Mouse (Mus musculus) hindbrain, embryonic 16.5 days (tissue): Measurements from ENCODE around the gene Rassf9. TPM values are rescaled to one million over a fixed set of nuclear protein-coding genes. Genes with fewer than 3 reads are reported as not detected.

Source experiments
- ATAC-seq: fragments of 200-750 bp; cut with Nextera tagmentation; 2 replicates; pipeline ENCODE4 v1.8.0; 2017; ENCODE audit warnings: moderate TSS enrichment, moderate library complexity
- H3K27ac ChIP-seq: fragments of 300-500 bp; sonication (generic); 2 replicates; pipeline ENCODE4 v1.5.1; 2014; ENCODE audit warnings: low read depth, mild to moderate bottlenecking, control low read depth, low read length, moderate library complexity
- H3K27me3 ChIP-seq: fragments of 300-500 bp; sonication (generic); replicated peaks from 2 replicates; pipeline ENCODE4 v1.6.1; 2014; ENCODE audit warnings: low read length; ENCODE audit not compliant: control insufficient read depth, insufficient read depth
- H3K36me3 ChIP-seq: fragments of 300-500 bp; sonication (generic); 2 replicates; pipeline ENCODE4 v1.6.1; 2014; ENCODE audit warnings: mild to moderate bottlenecking, low read length, moderate library complexity, mixed read lengths; ENCODE audit not compliant: control insufficient read depth, insufficient read depth
- H3K4me1 ChIP-seq: fragments of 300-500 bp; sonication (generic); 2 replicates; pipeline ENCODE4 v1.6.1; 2014; ENCODE audit warnings: low read depth, low read length; ENCODE audit not compliant: control insufficient read depth, insufficient read depth
- H3K4me2 ChIP-seq: fragments of 300-500 bp; sonication (generic); 2 replicates; pipeline ENCODE4 v1.6.1; 2014; ENCODE audit warnings: mild to moderate bottlenecking, low read length, control low read depth, moderate library complexity
- H3K4me3 ChIP-seq: fragments of 300-500 bp; sonication (generic); 2 replicates; pipeline ENCODE4 v1.5.1; 2014; ENCODE audit warnings: mild to moderate bottlenecking, low read length, control low read depth, moderate library complexity
- H3K9ac ChIP-seq: fragments of 300-500 bp; sonication (generic); 2 replicates; pipeline ENCODE4 v1.6.1; 2014; ENCODE audit warnings: low read depth, mild to moderate bottlenecking, control low read depth, low read length, moderate library complexity
- H3K9me3 ChIP-seq: fragments of 300-500 bp; sonication (generic); 2 replicates; pipeline ENCODE4 v1.6.1; 2014; ENCODE audit warnings: mild to moderate bottlenecking, low read length, moderate library complexity; ENCODE audit not compliant: control insufficient read depth
- WGBS: fragments of 180-500 bp; shearing (Covaris S2); extraction: QIAGEN DNeasy Blood & Tissue Kit; methylation state at CpG from one replicate; pipeline ENCODE4 v1.1.7; 2014; 5-methylcytosine and 5-hydroxymethylcytosine counted together
- polyA plus RNA-seq: library from polyadenylated mRNA; unstranded; fragments of >200 nt; fragmentation: Nextera tagmentation; extraction: Ambion mirVana; gene quantifications from 2 replicates; pipeline ENCODE4 v1.2.1, GENCODE M21; 2015

Gene Rassf9
- polyA plus RNA-seq: 2.4 and 3.0 TPM in 2 replicates

- ATAC-seq: peak; percentile 63
- no peak within 1 kb of the TSS for H3K4me3 ChIP-seq
Measured at GRCm38 (mm10) chr10:102511807-102512461, at the start of gene Rassf9. Gene Rassf9 (plus strand): TSS chr10:102512222.

GRCm38 (mm10) chr10:102469412-102469811 lies 42.6 kb upstream of the Rassf9 start:
- no peak for ATAC-seq
- H3K36me3 ChIP-seq: no peaks in the 10 kb centered on the region
- no peak overlapping the region for H3K4me3 ChIP-seq
- H3K27me3 ChIP-seq: no peaks in the 10 kb centered on the region
- H3K4me1 ChIP-seq: no peaks in the 10 kb centered on the region
- H3K4me2 ChIP-seq: no peak overlapping the region
- no peak overlapping the region for H3K27ac ChIP-seq
- 87% methylated on average over 2 of the region's 2 CpGs for WGBS
- no peaks in the 10 kb centered on the region for H3K9me3 ChIP-seq
- H3K9ac ChIP-seq: no peak overlapping the region

More at GRCm38 (mm10) chr10:102511807-102512461, at the start of gene Rassf9:
- Histone ChIP-seq H3K9me3 (no peaks in the 10 kb centered on the region), H3K27me3 (no peaks in the 10 kb centered on the region), H3K4me1 (no peaks in the 10 kb centered on the region), H3K4me2 (no peak within 1 kb of the TSS), H3K27ac (no peak within 1 kb of the TSS), H3K9ac (no peak within 1 kb of the TSS), H3K36me3 (no peaks in the 10 kb centered on the region)
- WGBS: 16% methylated on average over 5 of the region's 5 CpGs

GRCm38 (mm10) chr10:102490386-102490785 lies 21.6 kb upstream of the Rassf9 start, which contains the start of gene Nts:
Gene Nts (minus strand): TSS chr10:102490486.
- Histone ChIP-seq H3K4me1 (no peaks in the 10 kb centered on the region), H3K27ac (no peak within 1 kb of the TSS), H3K4me3 (no peak within 1 kb of the TSS), H3K9ac (no peak within 1 kb of the TSS), H3K27me3 (no peaks in the 10 kb centered on the region), H3K9me3 (no peaks in the 10 kb centered on the region), H3K4me2 (no peak within 1 kb of the TSS), H3K36me3 (no peaks in the 10 kb centered on the region)
- ATAC-seq: no peak
- WGBS: 44% methylated on average over 3 of the region's 3 CpGs

GRCm38 (mm10) chr10:102491792-102492191 lies 20.2 kb upstream of the Rassf9 start:
- Histone ChIP-seq H3K9ac (no peak overlapping the region), H3K27ac (no peak overlapping the region), H3K36me3 (no peaks in the 10 kb centered on the region), H3K4me1 (no peaks in the 10 kb centered on the region), H3K4me3 (no peak overlapping the region), H3K9me3 (no peaks in the 10 kb centered on the region), H3K27me3 (no peaks in the 10 kb centered on the region), H3K4me2 (no peak overlapping the region)
- ATAC-seq: peak; percentile 52; the same call in 1 of the 2 replicates
- WGBS: 12% methylated on average over 3 of the region's 3 CpGs

- Histone ChIP-seq H3K36me3 (no peaks in the 10 kb centered on the region), H3K4me3 (no peak overlapping the region), H3K27me3 (no peaks in the 10 kb centered on the region), H3K27ac (no peak overlapping the region), H3K4me2 (no peak overlapping the region), H3K4me1 (no peaks in the 10 kb centered on the region), H3K9me3 (no peaks in the 10 kb centered on the region), H3K9ac (no peak overlapping the region)
- no peak for ATAC-seq
- 32% methylated on average over 4 of the region's 4 CpGs for WGBS
Measured at GRCm38 (mm10) chr10:102498754-102499153, 13.3 kb upstream of the Rassf9 start.

- Histone ChIP-seq H3K4me1 (no peaks in the 10 kb centered on the region), H3K27me3 (no peaks in the 10 kb centered on the region), H3K9ac (no peak overlapping the region), H3K9me3 (no peaks in the 10 kb centered on the region), H3K27ac (no peak overlapping the region), H3K4me2 (no peak overlapping the region), H3K36me3 (no peaks in the 10 kb centered on the region), H3K4me3 (no peak overlapping the region)
- no peak for ATAC-seq
- 56% methylated on average over 4 of the region's 4 CpGs for WGBS
Measured at GRCm38 (mm10) chr10:102507386-102507785, 4.6 kb upstream of the Rassf9 start.

- Histone ChIP-seq H3K4me2 (no peak overlapping the region), H3K4me1 (no peaks in the 10 kb centered on the region), H3K4me3 (no peak overlapping the region), H3K36me3 (no peaks in the 10 kb centered on the region), H3K9ac (no peak overlapping the region), H3K27ac (no peak overlapping the region), H3K27me3 (no peaks in the 10 kb centered on the region), H3K9me3 (no peaks in the 10 kb centered on the region)
- ATAC-seq: no peak
- 39% methylated on average over 3 of the region's 3 CpGs for WGBS
Measured at GRCm38 (mm10) chr10:102511461-102511806, 588 bp upstream of the Rassf9 start.

GRCm38 (mm10) chr10:102514159-102514558 lies 2.1 kb downstream of the Rassf9 start:
- 27% methylated on average over 1 of the region's 1 CpGs for WGBS
- ATAC-seq: no peak
- no peak overlapping the region for H3K4me3 ChIP-seq
- no peak overlapping the region for H3K27ac ChIP-seq
- no peaks in the 10 kb centered on the region for H3K36me3 ChIP-seq
- H3K9ac ChIP-seq: no peak overlapping the region
- no peaks in the 10 kb centered on the region for H3K9me3 ChIP-seq
- H3K4me1 ChIP-seq: no peaks in the 10 kb centered on the region
- no peak overlapping the region for H3K4me2 ChIP-seq
- no peaks in the 10 kb centered on the region for H3K27me3 ChIP-seq

- no peak for ATAC-seq
- Histone ChIP-seq H3K9ac (no peak overlapping the region), H3K27me3 (no peaks in the 10 kb centered on the region), H3K4me3 (no peak overlapping the region), H3K27ac (no peak overlapping the region), H3K4me1 (no peaks in the 10 kb centered on the region), H3K36me3 (no peaks in the 10 kb centered on the region), H3K4me2 (no peak overlapping the region), H3K9me3 (no peaks in the 10 kb centered on the region)
- 84% methylated on average over 3 of the region's 3 CpGs for WGBS
Measured at GRCm38 (mm10) chr10:102527901-102528300, 15.9 kb downstream of the Rassf9 start.
